Mouse (Mus musculus): ENCODE measurements around the gene Methig1. TPM values are rescaled to one million over a fixed set of nuclear protein-coding genes. Genes with fewer than 3 reads are reported as not detected.
"Not testable (repeated sequence)": the region's sequence is repeated elsewhere in the genome, so short reads cannot be mapped to it uniquely, and the experiment has no call there.

Methig1 gene
- 0.14 and 0.24 TPM in 2 replicates for polyA plus RNA-seq (2015; fragmentation: Nextera tagmentation; extraction: Ambion mirVana)

- WGBS = 84% methylated on average over 10 of the region's 10 CpGs
- no peaks in the 10 kb centered on the region; the same call in 1 of the 2 replicates for H3K4me1 ChIP-seq
- H3K36me3 ChIP-seq = no peaks in the 10 kb centered on the region
- no peak within 1 kb of the TSS for H3K9ac ChIP-seq
- H3K9me3 ChIP-seq = no peaks in the 10 kb centered on the region
- H3K27ac ChIP-seq = no peak within 1 kb of the TSS
- no peaks in the 10 kb centered on the region for H3K27me3 ChIP-seq (replicated peaks)
- no peak within 1 kb of the TSS for H3K4me3 ChIP-seq (replicated peaks)
- H3K4me2 ChIP-seq = no peak within 1 kb of the TSS
- ATAC-seq (ENCODE audit: insufficient read depth, low FRiP score, low read depth) = no peak
Measured at GRCm38 (mm10) chr15:100352711-100353250, at the start of gene Methig1, which contains the start of gene Mettl7a2. Gene Methig1 (plus strand): TSS chr15:100353149. Gene Mettl7a2 (plus strand): TSS chr15:100353200.

GRCm38 (mm10) chr15:100303428-100304018 lies 49.4 kb upstream of the Methig1 start:
- Histone ChIP-seq H3K27ac (peak overlapping the region; percentile 91; the same call in 1 of the 2 replicates), H3K9ac (no peak overlapping the region), H3K36me3 (no peaks in the 10 kb centered on the region), H3K9me3 (no peaks in the 10 kb centered on the region), H3K4me3 (replicated peaks) (peak overlapping the region; percentile 57; the same call in 1 of the 2 replicates), H3K27me3 (replicated peaks) (no peaks in the 10 kb centered on the region), H3K4me1 (0 out of 2 replicates have a peak, but pooled peaks cover 3% of the 10 kb centered on the region), H3K4me2 (peak overlapping the region; percentile 78)
- no peak for ATAC-seq (ENCODE audit: insufficient read depth, low FRiP score, low read depth)
- 39% methylated on average over 8 of the region's 8 CpGs for WGBS

GRCm38 (mm10) chr15:100304019-100304991 lies 48.6 kb upstream of the Methig1 start, which contains the start of gene Mettl7a1:
Gene Mettl7a1 (plus strand): TSS chr15:100304140.
- H3K9me3 ChIP-seq = no peaks in the 10 kb centered on the region
- peak within 1 kb of the TSS; percentile 57 for H3K4me3 ChIP-seq (replicated peaks)
- 0 out of 2 replicates have a peak, but pooled peaks cover 3% of the 10 kb centered on the region for H3K4me1 ChIP-seq
- 2% methylated on average over 21 of the region's 30 CpGs for WGBS
- ATAC-seq (ENCODE audit: insufficient read depth, low FRiP score, low read depth) = peak; percentile 72
- peak within 1 kb of the TSS; percentile 23; the same call in 1 of the 2 replicates for H3K9ac ChIP-seq
- H3K36me3 ChIP-seq = no peaks in the 10 kb centered on the region
- H3K27me3 ChIP-seq (replicated peaks) = no peaks in the 10 kb centered on the region
- peak within 1 kb of the TSS; percentile 91 for H3K27ac ChIP-seq
- H3K4me2 ChIP-seq = peak within 1 kb of the TSS; percentile 78

- peak overlapping the region; percentile 78; the same call in 1 of the 2 replicates for H3K4me2 ChIP-seq
- 73% methylated on average over 2 of the region's 2 CpGs for WGBS
- no peaks in the 10 kb centered on the region for H3K36me3 ChIP-seq
- no peak overlapping the region for H3K9ac ChIP-seq
- no peak overlapping the region for H3K4me3 ChIP-seq (replicated peaks)
- H3K4me1 ChIP-seq = 0 out of 2 replicates have a peak, but pooled peaks cover 3% of the 10 kb centered on the region
- no peaks in the 10 kb centered on the region for H3K9me3 ChIP-seq
- H3K27ac ChIP-seq = no peak overlapping the region
- ATAC-seq (ENCODE audit: insufficient read depth, low FRiP score, low read depth) = no peak
- H3K27me3 ChIP-seq (replicated peaks) = no peaks in the 10 kb centered on the region
Measured at GRCm38 (mm10) chr15:100306201-100306600, 46.7 kb upstream of the Methig1 start.

GRCm38 (mm10) chr15:100307438-100308096 lies 45.4 kb upstream of the Methig1 start:
- H3K4me3 ChIP-seq (replicated peaks); H3K4me1 ChIP-seq; H3K27me3 ChIP-seq (replicated peaks); H3K9ac ChIP-seq; H3K36me3 ChIP-seq; H3K27ac ChIP-seq; H3K4me2 ChIP-seq; H3K9me3 ChIP-seq: not testable (repeated sequence)
- WGBS = 40% methylated on average over 11 of the region's 11 CpGs
- 0 out of 2 replicates have a peak, but pooled peaks have one; percentile 45 for ATAC-seq (ENCODE audit: insufficient read depth, low FRiP score, low read depth)

- Histone ChIP-seq H3K4me2 (no peak overlapping the region), H3K4me1 (no peaks in the 10 kb centered on the region), H3K36me3 (no peaks in the 10 kb centered on the region), H3K9me3 (no peaks in the 10 kb centered on the region), H3K9ac (no peak overlapping the region), H3K27me3 (replicated peaks) (no peaks in the 10 kb centered on the region), H3K27ac (no peak overlapping the region), H3K4me3 (replicated peaks) (no peak overlapping the region)
- no peak for ATAC-seq (ENCODE audit: insufficient read depth, low FRiP score, low read depth)
- WGBS = 61% methylated on average over 2 of the region's 2 CpGs
Measured at GRCm38 (mm10) chr15:100312346-100312745, 40.6 kb upstream of the Methig1 start.

GRCm38 (mm10) chr15:100314448-100315145 lies 38.4 kb upstream of the Methig1 start:
- H3K4me2 ChIP-seq = no peak overlapping the region
- H3K27me3 ChIP-seq (replicated peaks) = no peaks in the 10 kb centered on the region
- H3K36me3 ChIP-seq = no peaks in the 10 kb centered on the region
- H3K9ac ChIP-seq = no peak overlapping the region
- H3K4me1 ChIP-seq = no peaks in the 10 kb centered on the region
- WGBS = 92% methylated on average over 5 of the region's 5 CpGs
- no peak overlapping the region for H3K4me3 ChIP-seq (replicated peaks)
- H3K27ac ChIP-seq = no peak overlapping the region
- no peak for ATAC-seq (ENCODE audit: insufficient read depth, low FRiP score, low read depth)
- no peaks in the 10 kb centered on the region for H3K9me3 ChIP-seq

GRCm38 (mm10) chr15:100318014-100318671 lies 34.8 kb upstream of the Methig1 start:
- H3K4me2 ChIP-seq; H3K4me1 ChIP-seq; H3K4me3 ChIP-seq (replicated peaks); H3K9me3 ChIP-seq; ATAC-seq (ENCODE audit: insufficient read depth, low FRiP score, low read depth); H3K27ac ChIP-seq; H3K27me3 ChIP-seq (replicated peaks); H3K9ac ChIP-seq; H3K36me3 ChIP-seq: not testable (repeated sequence)
- 26% methylated on average over 4 of the region's 4 CpGs for WGBS

GRCm38 (mm10) chr15:100319884-100320283 lies 33.1 kb upstream of the Methig1 start:
- 87% methylated on average over 1 of the region's 1 CpGs for WGBS
- no peak overlapping the region for H3K27ac ChIP-seq
- no peak for ATAC-seq (ENCODE audit: insufficient read depth, low FRiP score, low read depth)

GRCm38 (mm10) chr15:100320295-100320905 lies 32.5 kb upstream of the Methig1 start:
- no peak for ATAC-seq (ENCODE audit: insufficient read depth, low FRiP score, low read depth)
- no peak overlapping the region for H3K4me2 ChIP-seq
- H3K9ac ChIP-seq = no peak overlapping the region
- H3K27me3 ChIP-seq (replicated peaks) = no peaks in the 10 kb centered on the region
- H3K36me3 ChIP-seq = no peaks in the 10 kb centered on the region
- 48% methylated on average over 9 of the region's 9 CpGs for WGBS
- H3K27ac ChIP-seq = no peak overlapping the region
- no peaks in the 10 kb centered on the region for H3K9me3 ChIP-seq
- no peaks in the 10 kb centered on the region for H3K4me1 ChIP-seq
- no peak overlapping the region for H3K4me3 ChIP-seq (replicated peaks)

More at GRCm38 (mm10) chr15:100319884-100320283, 33.1 kb upstream of the Methig1 start:
- Histone ChIP-seq H3K9me3 (no peaks in the 10 kb centered on the region), H3K4me3 (replicated peaks) (no peak overlapping the region), H3K9ac (no peak overlapping the region), H3K4me1 (no peaks in the 10 kb centered on the region), H3K4me2 (no peak overlapping the region), H3K36me3 (no peaks in the 10 kb centered on the region), H3K27me3 (replicated peaks) (no peaks in the 10 kb centered on the region)
